Mouse (Mus musculus) neutrophil, adult 5-6 weeks (primary cell): ENCODE measurements around the gene Olfr1371. TPM values are rescaled to one million over a fixed set of nuclear protein-coding genes. Genes with fewer than 3 reads are reported as not detected.
A peak's percentile ranks its signal among the peaks of the same experiment; 100 is the strongest.

ENCODE experiments used
- ATAC-seq: fragments of 151-379, 151-347 bp; 2 replicates; pipeline ENCODE4 v1.8.0; 2017; ENCODE audit warnings: mild to moderate bottlenecking, moderate TSS enrichment; ENCODE audit not compliant: insufficient number of reproducible peaks, poor library complexity, low FRiP score, severe bottlenecking; ENCODE audit errors: extremely low read depth
- total RNA-seq: library from RNA; stranded (forward); fragments of 200-1000 nt; gene quantifications from 2 replicates; pipeline ENCODE4 v1.2.3, GENCODE M21; 2017

Olfr1371 gene
- total RNA-seq, result not detected in 2 replicates

DNA sequence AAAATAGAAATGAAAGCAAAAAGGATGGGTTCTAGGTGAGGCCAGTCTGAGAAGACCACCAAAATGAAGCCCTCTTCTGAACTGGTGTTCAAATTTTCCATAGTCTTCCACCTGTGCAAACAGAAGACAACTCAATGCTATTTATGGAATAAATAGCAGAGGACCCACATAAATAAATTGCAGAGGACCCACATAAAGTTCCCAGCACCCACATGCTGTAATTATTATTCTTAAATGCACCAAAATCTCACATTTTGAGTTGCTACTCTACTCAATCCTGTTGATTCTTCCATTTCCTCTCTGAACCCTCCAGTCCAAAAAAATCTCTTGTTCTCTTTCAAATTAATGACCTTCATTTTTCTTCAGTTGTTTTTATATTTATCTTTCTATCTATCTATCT lies at the start of gene Olfr1371:
Olfr1371 (minus strand) TSS at position 101 of the 400 bp plus-strand sequence.
- no peak for ATAC-seq

DNA sequence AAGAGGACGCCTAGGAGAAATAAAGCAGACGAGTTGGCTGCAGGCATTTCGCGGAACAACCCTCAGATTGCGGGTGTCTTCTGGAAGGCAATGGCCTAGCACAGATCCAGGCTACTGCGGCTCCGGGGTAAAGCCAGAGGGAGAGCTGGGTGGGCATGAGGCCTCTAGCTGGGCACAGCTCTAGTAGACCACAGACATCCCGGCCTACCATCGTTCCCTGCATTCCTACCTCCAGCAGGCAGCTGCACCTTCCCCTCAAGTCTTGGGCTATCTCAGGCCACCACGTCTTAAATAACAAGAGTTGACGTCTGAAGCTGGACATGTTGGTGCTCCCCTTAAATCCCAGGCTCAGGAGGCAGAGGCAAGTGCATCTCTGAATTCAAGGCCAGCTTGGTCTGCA lies 48.6 kb upstream of the Olfr1371 start:
- no peak for ATAC-seq

DNA sequence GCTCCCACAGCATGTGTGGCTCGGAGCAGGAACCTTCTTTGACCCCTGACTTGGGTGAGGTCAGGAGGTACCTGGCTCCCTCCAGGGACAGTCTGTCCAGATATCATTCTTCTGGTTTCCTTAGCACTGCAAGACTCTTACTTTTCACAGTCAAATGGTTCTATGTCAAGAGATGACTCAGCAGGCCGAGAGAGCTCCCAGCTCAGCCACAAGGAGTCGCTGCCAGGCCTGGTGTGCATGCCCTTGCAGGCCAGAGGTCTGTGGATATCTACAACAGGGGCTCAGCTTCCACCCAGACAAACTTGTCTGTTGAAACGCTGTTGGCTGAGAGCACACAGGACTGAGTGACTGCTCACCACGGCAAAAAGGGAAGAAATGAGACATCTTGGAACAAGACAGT lies 48.1 kb upstream of the Olfr1371 start:
- ATAC-seq, result no peak

DNA sequence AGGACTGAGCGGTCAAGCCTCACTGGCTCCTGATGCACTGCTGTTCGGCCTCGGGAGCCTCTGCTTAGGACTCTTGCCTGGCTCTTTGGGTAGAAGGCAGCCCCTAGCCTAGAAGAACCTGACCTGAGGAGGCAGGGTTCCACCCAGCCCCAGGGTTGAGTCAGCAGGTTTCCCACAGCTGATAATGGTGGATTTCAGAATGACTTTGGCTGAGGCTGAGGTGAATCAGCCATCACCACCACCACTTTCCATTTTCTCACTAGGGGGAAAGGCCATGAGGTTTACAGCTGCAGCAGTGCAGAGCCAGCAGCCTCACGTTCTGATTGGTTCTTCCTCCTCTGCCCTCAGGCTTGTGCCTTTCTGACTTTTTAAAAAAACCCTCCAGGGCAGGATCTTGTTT lies 47.1 kb upstream of the Olfr1371 start:
- ATAC-seq, result no peak

DNA sequence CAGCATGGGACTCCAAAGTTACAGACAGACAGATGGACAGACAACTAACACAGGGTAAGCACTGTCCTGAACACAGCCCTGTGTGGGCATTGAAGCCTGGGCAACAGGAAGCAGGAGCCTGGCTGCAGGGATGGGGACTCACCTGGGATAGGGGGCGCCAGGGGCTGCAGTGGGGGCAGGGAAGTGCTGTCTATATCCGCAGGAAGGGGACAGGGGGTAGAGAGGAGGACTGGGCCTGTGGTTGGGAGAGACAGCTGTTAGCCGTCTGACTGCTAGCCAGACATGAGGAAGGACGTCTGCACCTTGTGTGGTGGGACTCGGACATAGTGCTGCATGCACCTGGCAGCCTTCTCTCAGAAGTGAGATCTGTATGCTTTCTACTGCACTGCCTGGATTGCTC lies 44.9 kb upstream of the Olfr1371 start:
- no peak for ATAC-seq

DNA sequence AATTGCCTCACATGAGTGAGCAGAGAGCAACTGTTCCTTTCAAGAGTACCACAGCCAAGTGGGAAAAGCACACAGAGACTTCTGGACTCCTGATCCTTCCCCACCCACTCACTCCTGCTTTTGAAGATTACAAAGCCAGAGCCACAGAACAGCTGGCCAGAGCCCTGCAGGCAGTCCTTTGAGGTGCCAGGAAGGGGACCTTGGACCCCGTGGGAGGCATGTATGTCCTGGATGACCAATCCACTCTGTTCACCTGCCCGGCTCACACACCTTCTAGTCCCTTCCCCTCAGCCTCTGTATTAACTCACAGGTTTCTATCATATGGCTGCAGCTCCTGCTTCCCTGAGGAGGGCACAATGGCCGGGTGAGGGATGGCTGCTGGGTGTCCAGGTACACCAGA lies 43.6 kb upstream of the Olfr1371 start:
- no peak for ATAC-seq

DNA sequence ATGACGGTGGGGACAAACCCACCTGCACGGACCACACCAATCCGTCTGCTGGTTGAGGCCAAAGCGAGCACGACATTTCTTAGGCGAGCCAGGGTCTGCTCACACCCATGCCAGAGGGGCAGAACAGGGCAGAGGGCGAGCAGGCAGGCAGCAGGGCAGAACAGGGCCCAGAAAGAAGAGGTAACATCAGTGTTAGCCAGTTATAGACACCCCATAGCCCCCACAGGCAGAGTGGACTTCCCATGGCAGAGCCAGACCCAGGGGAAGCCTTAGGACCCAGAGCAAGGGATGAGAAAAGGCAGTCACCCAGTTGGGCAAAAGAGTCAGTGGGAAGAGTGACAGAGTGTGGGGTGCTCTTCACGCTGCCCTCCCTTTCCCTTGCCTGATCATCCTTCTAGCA lies 41.3 kb upstream of the Olfr1371 start:
- no peak for ATAC-seq

DNA sequence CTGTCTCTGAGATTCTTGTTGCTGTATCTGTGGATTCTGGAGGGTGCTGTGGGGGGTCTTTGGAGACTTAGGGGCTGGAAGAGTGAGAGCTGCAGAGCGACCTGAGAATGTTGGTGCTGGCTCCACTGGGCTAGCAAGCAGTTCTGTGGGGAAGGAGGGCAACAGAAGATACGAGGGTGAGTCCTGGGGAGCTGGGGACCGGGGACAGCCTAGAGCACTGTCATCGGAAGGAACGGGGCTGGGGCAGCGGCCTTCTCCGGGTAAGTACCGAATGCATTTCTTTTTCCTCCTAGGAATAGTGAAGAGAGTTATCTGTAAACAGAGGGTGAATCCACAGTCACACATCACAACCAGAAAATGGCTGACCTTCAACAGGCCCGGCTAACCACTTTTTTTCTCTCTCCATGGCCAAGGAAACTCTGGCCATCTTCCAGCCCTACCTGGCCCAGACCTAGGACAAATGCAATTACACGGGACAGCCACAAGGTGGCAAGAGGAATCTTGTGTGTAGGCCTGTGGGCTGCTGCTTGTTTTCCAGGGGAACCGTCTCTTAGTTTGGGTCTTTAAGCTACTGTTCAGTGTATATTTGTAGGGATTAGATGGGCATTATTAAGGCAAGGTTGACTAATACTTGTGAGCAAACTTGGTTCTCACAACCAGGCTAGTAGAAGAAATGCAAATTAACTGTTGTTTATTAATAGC lies 40.0 kb upstream of the Olfr1371 start:
- peak; percentile 67 for ATAC-seq

DNA sequence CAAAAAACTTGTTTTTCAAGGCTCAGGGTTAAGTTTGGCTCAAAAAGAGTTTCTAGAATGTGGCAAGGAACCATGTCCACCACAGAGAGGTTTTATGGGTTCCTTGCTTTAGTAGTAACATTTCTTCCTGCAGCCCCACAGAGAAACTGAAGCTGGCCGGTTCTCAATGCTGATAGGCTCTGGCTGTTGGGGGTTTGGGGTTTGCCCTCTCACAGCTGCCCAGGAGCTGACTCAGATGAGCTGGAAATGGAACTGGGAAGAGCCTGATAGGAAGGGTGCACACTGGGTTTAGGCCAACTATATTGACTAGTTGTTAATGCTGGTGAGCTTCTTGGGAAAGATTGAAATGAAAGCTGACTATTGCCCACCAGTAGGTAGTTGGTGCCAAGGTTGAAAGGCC lies 38.9 kb upstream of the Olfr1371 start:
- ATAC-seq, result no peak

DNA sequence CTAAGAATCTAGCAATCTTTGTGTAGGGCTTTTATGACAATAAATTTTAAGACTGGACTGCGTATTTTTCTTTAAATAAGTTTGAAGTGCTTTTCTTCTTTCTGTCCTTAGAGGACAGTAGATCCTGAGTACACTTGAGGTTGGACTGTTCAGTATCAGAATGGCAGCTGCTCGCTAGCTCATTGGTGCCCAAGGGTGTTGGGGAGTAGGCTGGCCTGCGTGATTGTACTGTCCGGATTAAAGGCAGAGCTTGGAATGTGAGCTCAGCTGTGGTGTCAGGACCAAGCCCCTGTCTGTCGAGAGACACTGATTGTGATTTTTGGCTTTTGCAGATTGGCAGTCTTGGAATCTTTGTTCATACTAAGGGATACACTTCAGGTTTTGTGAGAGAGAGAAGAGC lies 38.0 kb upstream of the Olfr1371 start:
- ATAC-seq, result no peak

DNA sequence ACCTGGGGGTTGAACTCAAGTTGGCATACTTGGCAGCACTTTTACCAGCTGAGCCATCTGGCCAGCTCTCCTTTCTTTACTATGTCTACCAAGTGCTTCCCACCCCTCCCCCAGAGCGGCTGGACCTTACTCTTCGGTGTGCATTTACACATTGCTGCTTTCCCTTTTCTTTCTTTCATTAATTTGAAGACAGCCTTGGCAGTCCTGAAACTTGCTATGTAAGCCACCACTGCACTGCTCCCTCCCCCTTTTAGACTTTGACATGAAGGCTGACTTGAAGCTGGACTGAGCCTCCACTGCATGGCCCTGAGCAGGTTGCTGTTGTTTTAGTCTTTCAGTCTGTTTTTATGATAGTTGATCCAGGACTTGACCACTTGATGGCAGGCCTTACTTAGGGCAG lies 35.7 kb upstream of the Olfr1371 start:
- ATAC-seq, result no peak

DNA sequence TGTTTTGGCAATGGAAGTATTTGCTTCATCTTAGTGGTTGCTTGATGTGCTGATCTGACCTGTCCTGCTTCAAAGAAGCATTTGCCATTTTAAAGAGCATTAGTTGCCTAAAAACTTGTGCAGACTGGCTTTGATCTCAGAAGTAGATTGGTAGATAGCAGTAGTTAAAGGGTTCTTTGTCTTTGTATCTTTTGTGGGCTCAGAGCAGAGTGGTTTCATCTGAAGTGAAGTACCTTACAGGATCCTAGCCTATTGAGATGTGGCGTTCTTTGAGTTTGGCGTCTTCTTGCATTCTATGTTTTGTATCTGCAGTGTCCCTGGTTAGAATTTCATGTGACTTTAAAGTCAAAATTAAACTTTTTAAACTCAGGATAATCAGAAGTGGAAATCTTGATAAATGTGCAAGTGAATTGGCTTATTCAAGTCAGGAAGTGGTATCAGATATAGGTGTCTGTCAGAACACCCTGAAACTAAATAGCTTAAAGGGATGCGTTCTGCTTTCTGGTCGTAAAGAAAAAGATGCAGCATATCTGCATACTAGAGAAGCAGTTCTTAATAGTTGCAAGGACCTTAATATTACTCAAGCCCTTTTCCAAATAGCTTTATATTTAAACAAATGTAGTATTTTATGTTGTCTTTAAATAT lies 27.2 kb upstream of the Olfr1371 start:
- ATAC-seq, result no peak

DNA sequence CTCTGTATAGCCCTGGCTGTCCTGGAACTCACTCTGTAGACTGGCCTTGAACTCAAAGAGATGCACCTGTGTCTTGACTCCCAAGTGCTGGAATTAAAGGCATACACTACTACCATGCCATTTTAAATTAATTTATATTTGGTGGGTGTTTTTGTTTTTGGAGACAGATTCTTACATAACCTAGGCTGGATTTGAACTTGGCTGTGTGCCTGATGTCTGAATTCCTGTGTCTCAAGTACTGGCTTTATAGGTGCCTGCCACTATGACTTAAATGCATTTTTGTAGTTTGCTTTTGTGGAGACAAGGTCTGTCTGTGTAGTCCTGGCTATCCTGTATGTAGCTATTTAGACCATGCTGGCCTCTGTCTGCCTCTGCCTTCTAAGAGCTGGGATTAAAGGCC lies 20.7 kb upstream of the Olfr1371 start:
- no peak for ATAC-seq

DNA sequence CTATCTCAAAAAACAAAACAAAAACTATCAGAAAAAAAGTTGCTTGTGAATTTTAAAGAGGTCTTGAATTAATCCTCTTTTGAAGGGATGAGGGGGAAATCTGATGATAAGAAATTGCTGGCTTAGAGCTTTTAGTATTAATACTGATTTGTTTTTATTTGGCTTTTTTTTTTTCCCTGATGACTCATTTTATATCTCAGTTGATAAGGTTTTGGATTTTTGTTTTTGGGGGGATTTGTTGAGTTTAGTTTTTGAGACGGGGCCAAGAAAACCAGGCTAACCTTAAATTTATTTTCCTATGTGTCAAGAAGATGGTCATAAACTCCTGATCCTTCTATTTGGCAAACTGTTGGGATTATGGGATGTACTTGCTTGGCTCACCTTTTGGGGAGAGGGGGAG lies 20.1 kb upstream of the Olfr1371 start:
- ATAC-seq, result no peak

DNA sequence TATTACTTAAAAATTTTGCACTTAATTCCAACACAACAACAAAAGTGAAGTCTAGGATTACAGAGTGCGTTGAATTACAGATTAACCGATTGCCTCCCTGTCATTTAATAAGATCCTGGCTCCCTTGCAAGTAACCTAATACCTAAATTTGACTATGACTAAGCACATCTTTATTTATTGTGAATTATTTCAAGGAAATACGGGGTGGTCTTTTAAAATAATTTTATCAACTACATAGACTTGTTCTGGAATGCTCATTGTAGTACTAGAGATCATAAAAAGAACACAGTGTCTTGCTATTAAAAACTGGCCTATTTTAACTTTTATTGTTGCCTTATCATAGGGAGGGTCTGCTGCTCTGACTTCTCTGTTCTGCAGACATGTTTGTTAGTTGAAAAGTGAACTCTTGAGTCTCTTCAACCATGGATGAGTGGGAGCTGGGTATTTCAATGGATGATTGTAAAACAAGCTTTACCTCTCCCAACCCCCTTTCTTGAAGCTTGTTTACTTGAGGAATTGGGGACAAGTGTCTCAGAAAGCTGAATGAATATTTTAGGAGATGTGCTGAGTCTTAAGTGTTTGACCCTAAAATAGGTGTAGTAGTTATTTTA lies 19.4 kb upstream of the Olfr1371 start:
- ATAC-seq, result no peak

DNA sequence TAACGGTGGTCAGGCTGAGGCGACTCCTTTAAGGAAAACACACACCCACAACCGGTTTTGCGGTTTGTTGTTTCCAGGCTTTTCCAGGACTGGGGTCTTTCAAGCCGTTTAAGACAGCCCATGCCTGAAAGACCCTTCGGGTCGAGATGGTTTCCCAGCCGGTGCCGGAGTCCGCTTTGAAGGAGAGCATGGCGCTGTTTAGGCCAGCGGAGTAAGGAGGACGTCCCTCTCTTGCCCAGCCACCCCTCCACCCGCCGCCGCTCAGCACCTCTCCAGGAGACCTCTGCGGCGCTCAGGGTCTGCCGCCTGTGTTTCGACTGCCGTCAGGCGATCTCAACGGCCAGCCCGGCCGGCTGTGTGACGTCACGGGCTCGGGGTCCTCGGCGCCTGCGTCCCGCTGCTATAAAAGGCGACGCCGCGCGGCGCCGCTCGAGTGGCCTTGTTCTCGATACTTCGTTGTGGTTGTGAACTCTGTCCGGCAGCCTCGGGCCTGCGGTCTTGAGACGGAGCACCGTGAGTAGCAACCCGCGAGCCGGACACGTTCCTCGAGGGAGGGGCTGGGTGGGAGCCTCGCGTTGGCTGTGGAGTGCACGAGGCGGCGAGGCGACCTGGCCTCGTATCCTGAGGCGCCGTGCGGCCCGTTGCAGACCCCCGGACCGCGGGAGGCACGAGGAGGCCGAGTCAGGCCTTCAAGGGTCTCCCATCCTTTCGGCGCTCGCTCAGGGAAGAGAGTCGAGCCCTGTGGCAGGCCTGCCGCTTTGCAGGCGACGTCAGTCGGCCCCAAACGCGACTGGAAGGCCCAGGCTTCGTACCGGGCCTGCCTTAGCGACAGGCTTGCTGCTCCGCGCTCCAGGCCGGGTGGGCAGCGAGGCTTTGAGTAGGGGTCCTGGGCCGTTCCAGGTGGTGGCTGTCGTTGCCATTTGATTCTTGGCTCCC lies 18.1 kb upstream of the Olfr1371 start, which contains the start of gene Skp1a:
Skp1a (plus strand) TSS at position 390 of the 936 bp plus-strand sequence.
- peak; percentile 91 for ATAC-seq

DNA sequence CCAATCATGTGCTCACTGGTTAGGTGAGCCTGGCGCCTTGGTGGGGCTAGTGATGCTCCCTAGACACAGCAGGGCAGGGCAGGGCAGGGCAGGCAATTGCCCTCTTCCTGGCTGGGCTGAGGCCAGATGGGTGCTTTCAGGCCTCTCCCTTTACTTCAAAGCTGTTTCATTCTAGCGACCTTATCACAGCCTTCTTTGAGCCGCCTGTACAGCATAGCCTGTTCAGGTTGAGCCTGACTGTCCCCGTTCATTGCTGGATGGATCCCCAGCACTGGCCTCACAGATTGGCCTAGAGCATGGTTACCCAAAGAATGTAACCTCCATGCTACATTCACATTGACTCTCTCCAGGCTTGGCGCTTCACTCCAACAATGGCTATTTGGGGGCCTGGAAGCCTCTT lies 16.9 kb upstream of the Olfr1371 start:
- ATAC-seq, result no peak

DNA sequence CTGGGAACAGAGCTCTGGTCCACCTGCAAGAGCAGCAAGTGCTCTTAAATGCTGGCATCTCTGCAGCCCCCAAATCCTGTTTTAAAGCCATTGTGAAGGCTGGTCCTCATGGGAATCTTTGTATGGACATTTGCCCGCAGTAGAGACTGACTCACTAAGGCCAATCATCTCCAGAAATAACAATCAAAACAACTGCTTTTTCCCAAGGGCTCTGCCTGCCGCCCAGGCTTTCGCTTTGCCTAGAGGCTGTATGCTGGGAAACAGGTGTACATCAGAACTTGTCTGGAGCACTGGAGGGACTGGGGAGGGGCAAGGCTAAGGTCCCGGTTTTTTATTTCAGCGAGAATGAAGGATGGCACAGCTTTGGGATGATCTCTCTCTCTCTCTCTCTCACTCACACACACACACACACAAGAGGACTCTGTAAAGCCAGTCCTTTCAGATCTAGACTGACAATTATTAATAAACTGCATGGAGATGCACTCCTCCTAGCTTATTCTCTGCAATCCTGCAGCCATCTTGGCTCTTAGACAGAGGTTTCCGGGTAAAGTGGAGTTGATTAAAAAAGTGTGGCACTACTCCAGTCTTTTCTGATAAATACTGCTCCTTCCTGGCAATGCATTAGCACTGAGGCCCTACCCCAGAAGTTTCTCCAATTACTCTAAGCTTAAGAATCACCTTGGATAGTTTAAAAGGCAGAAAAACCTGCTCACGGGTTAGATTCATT lies 15.1 kb upstream of the Olfr1371 start:
- ATAC-seq, result no peak
